Mouse (Mus musculus): ENCODE measurements around the gene Smarcd1.

Gene Smarcd1

GRCm38 (mm10) chr15:99713569-99713968, 11.6 kb downstream of the Smarcd1 start:
- CTCF ChIA-PET: no interaction called here

- CTCF ChIA-PET: interaction anchor here (0.6 to 0.9 kb wide), 2 partner anchors 8 to 101 kb away, joined by 4 to 5 read pairs; no protein-coding TSS in a partner anchor
Measured at GRCm38 (mm10) chr15:99714206-99714605, 12.3 kb downstream of the Smarcd1 start.

GRCm38 (mm10) chr15:99714858-99715257, 12.9 kb downstream of the Smarcd1 start:
- CTCF ChIA-PET: interaction anchor here (0.6 to 1.1 kb wide), 3 partner anchors 9 to 100 kb away, joined by 4 to 5 read pairs (median 4); no protein-coding TSS in a partner anchor

- CTCF ChIA-PET: interaction anchor here (1.0 to 1.1 kb wide), 2 partner anchors 63 to 176 kb away, joined by 3 to 4 read pairs; no protein-coding TSS in a partner anchor
Measured at GRCm38 (mm10) chr15:99715361-99715865, 13.5 kb downstream of the Smarcd1 start.

- CTCF ChIA-PET: interaction anchor here (0.6 to 1.1 kb wide), 4 partner anchors 11 to 175 kb away, joined by 3 to 5 read pairs (median 4); no protein-coding TSS in a partner anchor
Measured at GRCm38 (mm10) chr15:99715982-99716746, 14.2 kb downstream of the Smarcd1 start.

- CTCF ChIA-PET: interaction anchor here (0.6 kb wide), 1 partner anchor 11 kb away, joined by 3 read pairs; no protein-coding TSS in a partner anchor
Measured at GRCm38 (mm10) chr15:99716814-99717213, 14.9 kb downstream of the Smarcd1 start.

- CTCF ChIA-PET: interaction anchor here (0.5 to 0.6 kb wide), 2 partner anchors 12 to 180 kb away, joined by 3 to 4 read pairs; no protein-coding TSS in a partner anchor
Measured at GRCm38 (mm10) chr15:99717386-99718334, 15.7 kb downstream of the Smarcd1 start, which contains the start of gene Gpd1. Gene Gpd1, plus strand, starts transcription at chr15:99717515.

DNA sequence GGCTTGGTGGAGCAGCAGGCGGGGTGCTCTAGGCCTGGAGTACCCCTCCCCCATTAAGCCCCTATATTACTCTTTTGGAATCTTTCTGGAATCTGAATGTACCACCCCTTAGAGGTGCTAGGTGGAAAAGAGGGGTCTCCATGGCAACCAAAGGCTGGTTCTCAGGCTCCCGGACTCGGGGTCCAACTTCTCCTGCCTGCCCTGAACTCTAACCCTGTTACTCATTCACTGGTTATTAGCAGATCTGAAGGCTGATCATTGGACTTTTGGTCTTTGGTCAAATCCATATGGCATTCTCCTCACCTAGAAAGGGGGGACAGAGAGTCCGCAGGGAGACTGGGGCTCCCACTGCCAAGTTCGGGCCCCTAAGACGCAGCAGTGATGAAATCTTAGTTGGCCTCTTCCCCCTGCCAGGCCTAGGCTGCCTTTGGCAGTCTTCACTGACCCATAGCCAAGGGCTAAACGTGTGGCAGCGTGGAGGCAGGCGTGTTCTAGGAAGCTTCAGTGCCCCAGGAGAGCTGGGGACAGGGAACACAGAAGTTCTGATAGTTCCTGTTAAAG, 16.6 kb downstream of the Smarcd1 start:
- CTCF ChIA-PET: no interaction called here

DNA sequence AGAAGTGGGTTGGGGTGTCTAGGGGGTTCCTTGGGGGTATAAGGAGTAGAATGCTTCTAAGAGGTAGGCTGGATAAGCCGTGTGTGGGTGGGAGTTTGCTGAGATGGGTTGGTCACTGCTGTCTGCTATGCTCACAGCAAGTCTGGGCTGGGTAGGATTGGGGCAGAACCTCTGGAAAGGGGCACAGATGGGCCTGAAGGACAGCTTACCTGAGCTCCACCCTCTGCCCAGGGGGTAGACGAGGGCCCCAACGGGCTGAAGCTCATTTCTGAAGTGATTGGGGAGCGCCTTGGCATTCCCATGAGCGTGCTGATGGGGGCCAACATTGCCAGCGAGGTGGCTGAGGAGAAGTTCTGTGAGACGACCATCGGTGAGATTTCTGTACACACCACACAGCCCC, 17.9 kb downstream of the Smarcd1 start:
- CTCF ChIA-PET: interaction anchor here (0.6 kb wide), 2 partner anchors 13 to 325 kb away, joined by 5 to 11 read pairs; no protein-coding TSS in a partner anchor

DNA sequence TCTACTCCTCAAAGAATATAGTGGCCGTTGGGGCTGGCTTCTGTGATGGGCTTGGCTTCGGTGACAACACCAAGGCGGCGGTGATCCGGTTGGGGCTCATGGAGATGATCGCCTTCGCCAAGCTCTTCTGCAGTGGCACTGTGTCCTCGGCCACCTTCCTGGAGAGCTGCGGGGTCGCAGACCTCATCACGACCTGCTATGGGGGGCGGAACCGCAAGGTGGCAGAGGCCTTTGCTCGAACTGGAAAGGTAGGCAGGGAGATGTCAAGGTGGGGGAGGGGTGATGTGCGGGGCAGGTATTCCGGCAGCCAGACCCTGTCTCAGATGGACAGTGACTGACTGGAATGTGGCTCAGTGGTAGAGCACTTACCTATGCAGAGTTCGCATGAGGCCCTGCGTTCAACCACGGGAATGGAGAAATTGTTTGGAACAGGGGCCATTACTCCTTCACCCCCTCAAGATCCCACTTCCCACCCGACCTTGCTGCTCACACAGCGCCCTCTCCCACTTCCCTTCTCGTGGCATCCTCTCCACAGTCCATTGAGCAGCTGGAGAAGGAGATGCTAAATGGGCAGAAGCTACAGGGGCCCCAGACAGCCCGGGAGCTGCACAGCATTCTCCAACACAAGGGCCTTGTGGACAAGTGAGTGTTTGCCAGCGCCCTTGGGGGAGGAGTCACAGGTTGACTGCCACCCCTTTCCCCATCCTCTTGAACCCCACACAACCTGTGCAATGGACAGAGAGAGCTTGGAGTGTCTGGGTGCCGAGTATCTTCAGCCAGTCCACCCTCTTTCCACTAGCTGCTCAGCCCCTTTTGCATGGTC, 20.2 kb downstream of the Smarcd1 start:
- CTCF ChIA-PET: no interaction called here

DNA sequence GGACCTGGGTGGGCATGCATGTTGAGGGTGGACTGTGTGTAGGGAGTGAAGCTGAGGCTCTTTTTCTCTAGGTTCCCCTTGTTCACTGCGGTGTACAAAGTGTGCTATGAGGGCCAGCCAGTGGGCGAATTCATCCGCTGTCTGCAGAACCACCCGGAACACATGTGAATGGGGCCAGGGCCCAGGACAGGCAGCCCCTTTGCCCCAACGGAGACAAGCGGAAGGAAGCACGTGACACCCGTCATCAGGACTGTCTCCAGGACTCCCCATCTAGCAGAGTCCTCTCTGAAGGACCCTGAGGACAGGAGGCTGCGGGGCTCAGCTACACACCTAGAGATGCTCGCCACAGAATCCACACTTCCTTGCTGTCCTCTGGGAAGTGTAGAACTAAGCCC, 21.2 kb downstream of the Smarcd1 start:
- CTCF ChIA-PET: no interaction called here

- CTCF ChIA-PET: no interaction called here
Measured at GRCm38 (mm10) chr15:99723515-99724291, 21.8 kb downstream of the Smarcd1 start.

GRCm38 (mm10) chr15:99724292-99725021, 22.5 kb downstream of the Smarcd1 start:
- CTCF ChIA-PET: interaction anchor here (1.1 kb wide), 1 partner anchor 54 kb away, joined by 3 read pairs; no protein-coding TSS in a partner anchor

DNA sequence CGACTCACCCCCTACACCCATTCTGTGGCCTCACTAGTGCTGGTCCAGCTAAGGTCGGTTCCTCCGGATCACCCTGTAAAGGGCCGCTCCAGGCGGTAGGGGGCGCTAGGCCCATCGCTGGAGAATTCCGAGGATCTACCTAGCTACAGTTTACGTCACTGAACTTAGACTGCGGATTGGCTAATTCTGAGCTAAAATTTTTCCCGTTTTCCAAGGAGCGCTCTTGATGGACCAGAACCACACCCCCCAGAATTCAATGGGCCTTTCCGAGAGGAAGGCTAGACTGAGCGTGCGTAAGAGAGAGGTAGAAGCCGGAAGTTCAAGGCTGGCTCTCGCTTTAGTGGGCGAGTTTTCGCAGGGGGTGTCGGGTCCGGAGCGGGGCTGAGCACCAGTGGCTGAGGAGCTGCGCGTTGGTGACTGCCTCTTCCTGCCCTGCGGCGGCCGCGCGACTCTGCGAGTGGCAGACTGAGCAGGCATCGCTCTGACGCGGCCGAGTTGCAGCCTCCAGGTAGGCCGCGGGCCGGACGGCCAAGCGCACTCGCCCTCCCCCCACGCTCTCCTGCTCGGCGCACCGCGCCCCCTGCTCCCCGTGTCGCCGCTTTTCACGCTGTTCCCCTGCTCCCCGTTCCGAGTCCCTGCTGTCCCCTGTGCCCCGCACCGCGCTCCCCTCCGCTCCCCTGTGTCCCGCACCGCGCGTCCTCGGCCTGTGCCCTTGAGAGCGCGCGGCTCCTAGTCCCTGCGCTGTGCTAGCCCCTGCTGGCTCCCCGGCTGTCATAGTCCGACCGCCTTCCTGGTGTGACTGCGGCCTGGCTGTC, 23.6 kb downstream of the Smarcd1 start, which contains the start of gene Cox14:
TSS of gene Cox14 (plus strand) at position 278 of the 815 bp plus-strand sequence.
- CTCF ChIA-PET: interaction anchor here (0.6 to 1.1 kb wide), 2 partner anchors 53 to 1159 kb away, joined by 3 read pairs; no protein-coding TSS in a partner anchor

DNA sequence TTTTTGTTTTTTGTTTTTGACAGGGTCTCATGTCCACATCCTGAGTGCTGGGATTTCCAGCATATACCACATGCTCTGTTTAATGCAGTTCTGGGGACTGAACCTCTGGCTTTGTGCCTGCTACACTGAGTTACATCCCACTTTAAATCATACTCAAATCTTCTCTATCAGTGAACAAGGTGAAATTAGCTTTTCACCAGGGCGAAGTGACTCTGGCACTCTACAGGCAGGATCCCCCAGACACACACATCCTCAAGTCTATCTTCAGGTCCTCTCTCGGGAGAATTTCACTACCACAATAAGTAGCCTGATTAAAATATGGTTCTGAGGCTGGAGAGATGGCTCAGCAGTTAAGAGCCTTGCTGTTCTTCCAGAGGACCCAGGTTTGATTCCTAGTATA, 24.6 kb downstream of the Smarcd1 start:
- CTCF ChIA-PET: interaction anchor here (0.6 to 0.7 kb wide), 2 partner anchors 11 to 709 kb away, joined by 3 to 5 read pairs; no protein-coding TSS in a partner anchor

- CTCF ChIA-PET: interaction anchor here (0.6 to 0.7 kb wide), 2 partner anchors 11 to 708 kb away, joined by 3 to 5 read pairs; no protein-coding TSS in a partner anchor
Measured at GRCm38 (mm10) chr15:99727039-99727438, 25.1 kb downstream of the Smarcd1 start.

GRCm38 (mm10) chr15:99727525-99727924, 25.6 kb downstream of the Smarcd1 start:
- CTCF ChIA-PET: no interaction called here

- CTCF ChIA-PET: interaction anchor here (1.1 kb wide), 1 partner anchor 10 kb away, joined by 6 read pairs; no protein-coding TSS in a partner anchor
Measured at GRCm38 (mm10) chr15:99728211-99728610, 26.3 kb downstream of the Smarcd1 start.

Measured in spleen, embryonic (tissue).